Mouse (Mus musculus) mouse trophoblast stem cell (cell line): ENCODE measurements at regions not wholly inside any gene's neighbourhood (a gene's known extent, or its start where the extent isn't known, plus 50 kb on each side); places are given as distances from the start of the nearest gene placed in this dataset.

Experiments
- in situ Hi-C, 2 experiments: fragments of 300-500 bp; cut with MseI, MboI; formaldehyde crosslinking; loops; 2 replicates in 1 of 2; 3 replicates in 1 of 2; pipeline ENCODE4 v1.15.1; 2025

- in situ Hi-C loops, result no loop called here
Observed at GRCm38 (mm10) chr1:43247609-43248008, 50.8 kb upstream of the Fhl2 start.

DNA sequence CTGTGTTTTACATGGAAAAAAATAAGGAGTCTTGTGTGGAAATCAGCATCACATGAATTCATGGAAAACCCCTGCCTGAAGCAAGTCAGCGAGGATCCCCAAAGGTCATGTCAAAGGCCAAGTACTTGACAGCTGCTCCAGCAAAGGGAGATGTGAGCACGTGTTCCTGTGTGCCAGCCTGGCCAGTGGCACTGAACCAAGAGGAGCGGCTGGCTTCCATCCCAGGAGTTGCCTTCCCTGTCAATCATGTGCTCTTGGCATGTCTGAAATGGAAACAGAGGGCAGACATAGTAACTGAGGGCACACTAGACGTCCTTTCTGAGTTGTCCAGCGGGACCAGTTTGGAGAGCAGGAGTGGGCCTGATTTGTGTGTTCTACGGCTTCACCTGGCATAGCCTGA, 53.5 kb upstream of the Fhl2 start:
- in situ Hi-C loops, result loop anchor here in 1 of 2 experiments (25.0 kb wide), 1 partner anchor 338 kb away; no protein-coding TSS in a partner anchor

GRCm38 (mm10) chr1:43251356-43251755, 54.6 kb upstream of the Fhl2 start:
- in situ Hi-C loops, result loop anchor here in 1 of 2 experiments (25.0 kb wide), 1 partner anchor 339 kb away; no protein-coding TSS in a partner anchor

DNA sequence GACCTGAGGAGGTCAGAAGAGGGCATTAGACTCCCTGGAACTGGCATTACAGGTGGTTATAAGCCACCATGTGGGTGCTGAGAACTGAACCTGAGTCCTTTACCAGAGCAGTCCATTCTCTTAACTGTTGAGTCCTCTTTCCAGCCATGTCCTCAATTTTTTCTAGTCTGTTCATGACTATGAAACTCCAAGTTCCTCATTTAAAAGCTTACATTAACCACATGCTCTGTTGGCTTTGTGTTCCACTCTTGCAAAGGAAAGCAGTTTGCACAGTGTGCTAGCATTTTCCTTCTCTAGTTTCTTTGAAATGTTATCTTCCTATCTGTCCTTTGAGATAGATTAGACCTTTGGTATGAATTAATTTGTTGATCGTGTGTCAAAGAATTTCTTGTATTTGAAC, 57.3 kb upstream of the Fhl2 start:
- in situ Hi-C loops, result loop anchor here in 1 of 2 experiments (25.0 kb wide), 1 partner anchor 342 kb away; no protein-coding TSS in a partner anchor

DNA sequence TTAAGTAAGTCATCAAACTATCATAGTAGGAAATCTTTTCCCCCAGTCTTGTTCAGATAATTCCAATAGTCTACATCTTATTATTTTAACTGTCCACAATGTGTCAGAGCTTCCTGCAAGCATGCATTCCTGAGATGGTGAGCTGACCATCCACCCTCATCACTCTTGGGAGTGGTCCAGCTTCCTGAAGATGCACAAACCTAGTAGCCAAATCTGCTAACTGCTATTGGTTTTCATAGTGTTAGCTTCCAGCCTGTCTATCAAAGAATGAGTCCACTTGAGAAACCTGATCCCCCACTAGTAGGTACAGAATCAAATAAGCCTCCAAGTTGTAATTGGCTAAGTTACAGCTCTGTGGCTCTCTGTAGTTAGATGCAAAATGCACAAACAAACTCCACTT, 59.3 kb upstream of the Fhl2 start:
- in situ Hi-C loops, result loop anchor here in 1 of 2 experiments (25.0 kb wide), 1 partner anchor 344 kb away; no protein-coding TSS in a partner anchor

- in situ Hi-C loops, result loop anchor here in 1 of 2 experiments (25.0 kb wide), 1 partner anchor 346 kb away; no protein-coding TSS in a partner anchor
Observed at GRCm38 (mm10) chr1:43257909-43258308, 61.1 kb upstream of the Fhl2 start.

- in situ Hi-C loops, result loop anchor here (5.0 to 25.0 kb wide), 2 partner anchors 118 to 348 kb away; no protein-coding TSS in a partner anchor
Observed at GRCm38 (mm10) chr1:43259841-43260240, 63.1 kb upstream of the Fhl2 start.

GRCm38 (mm10) chr1:43260491-43260890, 63.7 kb upstream of the Fhl2 start:
- in situ Hi-C loops, result loop anchor here (5.0 to 25.0 kb wide), 2 partner anchors 118 to 348 kb away; no protein-coding TSS in a partner anchor

- in situ Hi-C loops, result loop anchor here (5.0 to 25.0 kb wide), 2 partner anchors 122 to 352 kb away; no protein-coding TSS in a partner anchor
Observed at GRCm38 (mm10) chr1:43264407-43264889, 67.7 kb upstream of the Fhl2 start.

GRCm38 (mm10) chr1:43265699-43266455, 69.1 kb upstream of the Fhl2 start:
- in situ Hi-C loops, result loop anchor here in 1 of 2 experiments (5.0 to 25.0 kb wide), 2 partner anchors 129 to 354 kb away; no protein-coding TSS in a partner anchor

- in situ Hi-C loops, result loop anchor here in 1 of 2 experiments (5.0 to 25.0 kb wide), 2 partner anchors 132 to 357 kb away; no protein-coding TSS in a partner anchor
Observed at GRCm38 (mm10) chr1:43269685-43270084, 72.9 kb upstream of the Fhl2 start.

DNA sequence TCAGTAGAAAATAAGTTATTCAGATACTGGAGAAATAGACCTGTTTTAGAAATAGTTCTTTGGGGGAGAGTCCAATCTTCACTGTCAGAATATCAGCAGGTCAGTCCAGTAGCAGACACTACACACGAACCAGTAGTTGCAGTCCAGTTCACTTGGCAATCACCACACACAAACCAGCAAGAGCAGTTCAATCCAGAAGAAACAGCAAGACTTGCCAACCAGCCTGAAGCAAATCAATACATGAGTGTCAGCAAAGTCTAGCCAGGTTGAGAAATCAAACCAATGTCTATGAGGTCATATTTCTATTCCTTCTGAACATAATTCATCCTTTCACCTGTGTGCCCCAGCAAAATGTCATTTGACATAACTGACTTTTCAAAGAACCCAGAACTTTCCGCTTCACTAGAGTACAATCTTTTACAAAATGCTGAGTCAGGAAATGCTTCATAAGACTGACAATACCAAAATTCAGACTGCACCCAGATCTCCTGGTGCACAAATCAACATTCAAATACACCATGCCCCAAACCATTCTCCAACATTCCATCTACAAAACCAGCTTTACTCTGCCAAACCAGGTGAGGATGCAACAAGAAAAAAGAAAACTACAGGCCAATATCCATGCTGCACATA, 76.6 kb upstream of the Fhl2 start:
- in situ Hi-C loops, result loop anchor here in 1 of 2 experiments (25.0 kb wide), 1 partner anchor 361 kb away; no protein-coding TSS in a partner anchor

DNA sequence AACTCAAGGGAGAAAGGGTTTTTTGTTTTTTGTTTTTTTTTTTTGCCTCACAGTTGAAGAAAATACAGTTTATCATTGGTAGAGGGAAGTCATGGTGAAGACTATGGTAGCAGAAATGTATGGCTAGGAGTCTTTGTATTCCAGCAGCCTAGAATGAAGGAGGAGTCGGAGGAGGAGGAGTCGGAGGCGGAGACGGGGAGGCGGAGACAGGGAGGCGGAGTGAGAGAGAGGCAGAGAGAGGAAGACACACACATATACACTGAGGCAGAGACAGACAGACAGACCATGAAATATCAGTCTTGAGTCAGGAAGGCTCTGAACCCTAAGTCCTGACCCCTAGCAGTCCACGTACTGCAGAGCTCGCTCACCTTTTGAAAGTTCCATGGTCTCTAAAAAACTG, 95.0 kb upstream of the Fhl2 start:
- in situ Hi-C loops, result loop anchor here in 1 of 2 experiments (10.0 kb wide), 1 partner anchor 443 kb away; the partner anchor contains the start of gene 1500015O10Rik

GRCm38 (mm10) chr1:43292561-43292960, 95.8 kb upstream of the Fhl2 start:
- in situ Hi-C loops, result loop anchor here in 1 of 2 experiments (10.0 kb wide), 1 partner anchor 442 kb away; the partner anchor contains the start of gene 1500015O10Rik

GRCm38 (mm10) chr1:43294221-43295012, 97.6 kb upstream of the Fhl2 start:
- in situ Hi-C loops, result loop anchor here in 1 of 2 experiments (10.0 kb wide), 1 partner anchor 440 kb away; the partner anchor contains the start of gene 1500015O10Rik

DNA sequence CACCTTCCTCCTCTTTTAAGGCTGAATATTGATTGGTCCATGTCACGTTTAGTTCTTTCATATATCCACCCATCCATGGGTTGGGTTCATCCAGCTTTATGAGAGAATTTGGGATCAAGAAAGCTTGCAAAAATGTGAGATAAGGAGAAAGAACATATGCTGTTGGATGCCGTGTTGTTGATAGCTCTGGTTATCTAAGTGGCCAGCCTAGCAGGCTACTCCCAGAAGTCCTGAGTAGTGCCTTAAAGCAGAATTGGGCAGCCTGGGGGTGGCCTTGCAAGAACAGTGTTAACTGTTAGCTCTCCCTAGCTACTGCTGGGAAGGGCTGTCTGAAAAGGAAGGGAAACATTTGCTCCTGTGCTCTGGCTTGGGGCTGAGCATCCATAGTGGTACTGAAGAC, 100.8 kb upstream of the Fhl2 start:
- in situ Hi-C loops, result loop anchor here in 1 of 2 experiments (10.0 kb wide), 1 partner anchor 437 kb away; the partner anchor contains the start of gene 1500015O10Rik

- in situ Hi-C loops, result loop anchor here in 1 of 2 experiments (10.0 kb wide), 1 partner anchor 436 kb away; the partner anchor contains the start of gene 1500015O10Rik
Observed at GRCm38 (mm10) chr1:43298746-43299145, 102.0 kb upstream of the Fhl2 start.

DNA sequence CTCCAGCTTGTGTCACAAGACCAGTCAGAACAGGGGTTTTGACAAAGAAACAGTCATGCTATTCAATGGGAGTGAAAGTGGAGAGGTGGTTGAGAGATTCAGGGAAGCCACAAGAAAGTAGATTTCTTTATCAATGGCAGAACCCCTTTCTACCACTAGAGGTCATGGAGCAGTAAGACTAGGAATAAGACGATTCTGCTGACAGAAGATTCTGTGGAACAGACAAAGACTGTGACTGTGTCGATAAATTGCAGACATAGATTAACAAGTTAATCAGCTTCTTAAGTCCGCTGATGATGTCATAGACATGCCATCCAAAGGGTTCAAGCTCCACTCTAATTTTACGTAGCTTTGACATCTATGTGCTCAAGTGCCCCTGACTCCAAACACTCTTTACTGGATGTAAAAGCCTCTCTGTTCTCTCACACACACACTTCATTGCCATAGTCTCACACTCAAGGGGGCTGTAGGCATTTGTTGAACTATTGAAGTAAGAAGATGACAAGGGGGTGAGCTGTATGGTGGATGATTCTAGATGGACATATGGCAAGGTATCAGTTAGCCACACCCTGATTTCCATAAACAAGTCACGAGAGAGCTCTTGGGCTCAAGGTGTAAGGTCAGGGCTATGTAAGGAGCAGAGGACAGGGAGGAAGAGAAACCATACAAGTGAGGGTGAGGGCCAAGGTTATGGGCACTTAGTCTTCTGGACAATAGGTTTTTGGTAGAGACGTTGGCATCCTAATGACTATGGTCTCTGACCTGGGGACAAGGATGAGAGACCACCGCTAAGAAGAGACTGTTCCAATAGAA, 102.9 kb upstream of the Fhl2 start:
- in situ Hi-C loops, result loop anchor here (10.0 kb wide), 2 partner anchors 435 to 445 kb away; partner anchors contain the start of gene 1500015O10Rik (in 1 of the 2)

- in situ Hi-C loops, result loop anchor here in 1 of 2 experiments (10.0 kb wide), 1 partner anchor 444 kb away; no protein-coding TSS in a partner anchor
Observed at GRCm38 (mm10) chr1:43300676-43301075, 103.9 kb upstream of the Fhl2 start.
